In the genomic region with DNA sequence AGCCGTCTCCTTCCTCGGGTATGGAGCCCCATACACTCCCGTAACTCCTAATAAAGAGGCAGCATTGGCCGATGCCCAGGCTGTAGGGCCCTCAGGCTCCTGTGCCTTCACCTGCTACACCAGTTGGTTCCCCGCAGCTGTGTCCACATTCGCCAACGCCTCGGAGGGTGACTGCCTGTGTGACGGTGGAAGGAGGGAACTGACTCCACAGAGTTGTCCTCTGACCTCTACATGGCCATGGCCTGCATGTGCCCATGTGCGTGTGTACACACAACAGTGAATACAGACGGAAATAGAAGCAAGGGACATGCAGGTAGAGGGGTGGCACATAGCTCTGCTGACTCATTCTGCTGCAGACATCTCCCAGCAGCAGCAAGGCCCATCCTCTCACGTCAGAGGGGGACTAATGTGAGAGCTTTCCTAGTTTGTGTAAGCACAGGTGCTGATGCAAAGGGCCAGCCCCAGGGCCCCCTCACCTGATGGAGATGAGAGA, we compare ENCODE assay signal across 10 mouse cellular contexts. TPM values are rescaled to one million over a fixed set of nuclear protein-coding genes. Genes with fewer than 3 reads are reported as not detected.
DNase-seq lines count a peak whose midpoint lies in the region; ATAC-seq and TF ChIP-seq lines count a peak whose summit lies in the region.
"Had no signal": no experiment of that assay in that cellular context is flagged by ENCODE, and none has a peak within 500 bp of the region (broad histone marks: within the 10 kb centered on the region; RNA-seq: fewer than 3 reads in every experiment).

No protein-coding gene starts in this region.

- dilution Hi-C loops in CH12.LX (cut with MboI; ENCODE audit: extremely low pct_ligation_motif_present, extremely low pct_unique_long_range_greater_than_20kb, low sequenced_read_pairs) = no loop called here

- H3K27me3 ChIP-seq in forebrain, embryonic 15.5 days = no peaks in the 10 kb centered on the region
- H3K27me3 ChIP-seq in forebrain, embryonic 10.5 days (ENCODE audit: poor library complexity, severe bottlenecking) = no peaks in the 10 kb centered on the region
- H3K27me3 ChIP-seq in kidney, postnatal 0 days (ENCODE audit: insufficient read depth, low read length) = no peaks in the 10 kb centered on the region
- no peaks in the 10 kb centered on the region for H3K27me3 ChIP-seq in CH12.LX (replicated peaks)
- H3K27me3 ChIP-seq in limb, embryonic 10.5 days (ENCODE audit: low read depth, poor library complexity, severe bottlenecking) = no peaks in the 10 kb centered on the region
- H3K27me3 ChIP-seq: liver, embryonic 15.5 days had no signal

- H3K9ac ChIP-seq in forebrain, embryonic 15.5 days (replicated peaks) = no peak overlapping the region
- H3K9ac ChIP-seq in kidney, postnatal 0 days (ENCODE audit: low read depth, low read length) = no peak overlapping the region
- no peak overlapping the region for H3K9ac ChIP-seq in CH12.LX (ENCODE audit: insufficient read depth, low read depth)

- TF ChIP-seq CTCF in kidney, postnatal 0 days (IDR thresholded peaks at IDR 0.05; ENCODE audit: low read depth) = no peak
- no peak for TF ChIP-seq CTCF in CH12.LX (conservative IDR thresholded peaks at IDR 0.05 in 1 of 2, IDR thresholded peaks at IDR 0.05 in 1 of 2; ENCODE audit: low read depth in 2 of 2, low read length in 2 of 2)

- H3K4me2 ChIP-seq in forebrain, embryonic 15.5 days (replicated peaks) = no peak overlapping the region
- no peak overlapping the region for H3K4me2 ChIP-seq in kidney, postnatal 0 days (ENCODE audit: low read length)
- no peak overlapping the region for H3K4me2 ChIP-seq in CH12.LX (ENCODE audit: insufficient read depth, low read depth, poor library complexity, severe bottlenecking)

- no peaks in the 10 kb centered on the region for H3K9me3 ChIP-seq in forebrain, embryonic 15.5 days
- H3K9me3 ChIP-seq in forebrain, embryonic 10.5 days = no peaks in the 10 kb centered on the region
- no peaks in the 10 kb centered on the region for H3K9me3 ChIP-seq in kidney, postnatal 0 days (replicated peaks; ENCODE audit: low read length)
- H3K9me3 ChIP-seq in CH12.LX (replicated peaks; ENCODE audit: low read length) = no peaks in the 10 kb centered on the region
- H3K9me3 ChIP-seq in limb, embryonic 10.5 days (replicated peaks) = no peaks in the 10 kb centered on the region
- H3K9me3 ChIP-seq: liver, embryonic 15.5 days had no signal

- H3K79me2 ChIP-seq in CH12.LX (replicated peaks; ENCODE audit: control insufficient read depth, extremely low read depth, insufficient read depth, poor library complexity, severe bottlenecking) = no peaks in the 10 kb centered on the region

- TF ChIP-seq POLR2A in CH12.LX (IDR thresholded peaks at IDR 0.05; ENCODE audit: low read depth, low read length) = no peak

- no peak overlapping the region for H3K27ac ChIP-seq in forebrain, embryonic 15.5 days (replicated peaks)
- no peak overlapping the region for H3K27ac ChIP-seq in forebrain, embryonic 10.5 days
- no peak overlapping the region for H3K27ac ChIP-seq in kidney, postnatal 0 days
- peak overlapping the region; percentile 33 for H3K27ac ChIP-seq in CH12.LX (ENCODE audit: insufficient read depth, low read depth)
- 0 out of 2 replicates have a peak overlapping the region, but pooled peaks have one; percentile 50 for H3K27ac ChIP-seq in limb, embryonic 10.5 days

- H3K36me3 ChIP-seq in forebrain, embryonic 15.5 days = peaks cover 35% of the 10 kb centered on the region
- peaks cover 66% of the 10 kb centered on the region for H3K36me3 ChIP-seq in forebrain, embryonic 10.5 days (replicated peaks)
- peaks cover 22% of the 10 kb centered on the region for H3K36me3 ChIP-seq in kidney, postnatal 0 days (ENCODE audit: insufficient read depth, low read length)
- peaks cover 44 to 81% of the 10 kb centered on the region in 2 experiments for H3K36me3 ChIP-seq in CH12.LX (replicated peaks in 1 of 2; ENCODE audit: control insufficient read depth in 1 of 2, insufficient read depth in 1 of 2, low read length in 1 of 2)
- peaks cover 61% of the 10 kb centered on the region for H3K36me3 ChIP-seq in limb, embryonic 10.5 days

- H3K4me1 ChIP-seq in forebrain, embryonic 15.5 days = 0 out of 2 replicates have a peak, but pooled peaks cover 1% of the 10 kb centered on the region
- peaks cover 4% of the 10 kb centered on the region; the same call in 1 of the 2 replicates for H3K4me1 ChIP-seq in forebrain, embryonic 10.5 days
- no peaks in the 10 kb centered on the region for H3K4me1 ChIP-seq in kidney, postnatal 0 days (replicated peaks; ENCODE audit: insufficient read depth, low read length)
- H3K4me1 ChIP-seq in CH12.LX (ENCODE audit: control insufficient read depth in 1 of 2, insufficient read depth in 2 of 2) = peaks cover 6 to 49% of the 10 kb centered on the region in 2 experiments
- H3K4me1 ChIP-seq in limb, embryonic 10.5 days = peaks cover 7% of the 10 kb centered on the region

- no peak for TF ChIP-seq RAD21 in CH12.LX (IDR thresholded peaks at IDR 0.05; ENCODE audit: low read depth, low read length)

- 83% methylated on average over 12 of the region's 12 CpGs for WGBS in forebrain, embryonic 15.5 days
- 87% methylated on average over 12 of the region's 12 CpGs for WGBS in forebrain, embryonic 10.5 days
- 81% methylated on average over 12 of the region's 12 CpGs for WGBS in kidney, postnatal 0 days
- 89% methylated on average over 12 of the region's 12 CpGs for WGBS in limb, embryonic 10.5 days

- in situ Hi-C loops in CH12.LX (cut with MboI; ENCODE audit: low pct_ligation_motif_present, low pct_unique_long_range_greater_than_20kb, low sequenced_read_pairs) = loop anchor here (5.0 to 25.0 kb wide), 2 partner anchors 57 to 247 kb away; no protein-coding TSS in a partner anchor

- DNase-seq in forebrain, embryonic 10.5 days (ENCODE audit: extremely low spot score, low spot score) = no peak
- no peak for DNase-seq in kidney, postnatal 0 days (ENCODE audit: low spot score)
- DNase-seq in kidney, adult 18-20 months = no peak
- DNase-seq in CH12.LX (ENCODE audit: extremely low read depth) = peak; percentile 64
- DNase-seq in limb, embryonic 10.5 days (ENCODE audit: low spot score) = no peak
- no peak for DNase-seq in left cerebral cortex, adult 8-10 months (ENCODE audit: low spot score in 2 of 2)
- no peak for DNase-seq in testis, postnatal 10 days (ENCODE audit: low spot score)

- TF ChIP-seq EP300 in CH12.LX (IDR thresholded peaks at IDR 0.05; ENCODE audit: low read length) = no peak

- 0 out of 2 replicates have a peak, but pooled peaks have one; percentile 6 for ATAC-seq in forebrain, embryonic 15.5 days (replicated peaks)
- peak; percentile 8; the same call in 1 of the 2 replicates for ATAC-seq in kidney, postnatal 0 days (replicated peaks; ENCODE audit: low FRiP score, low read depth)

- no peak overlapping the region for H3K4me3 ChIP-seq in forebrain, embryonic 15.5 days
- no peak overlapping the region for H3K4me3 ChIP-seq in forebrain, embryonic 10.5 days
- no peak overlapping the region for H3K4me3 ChIP-seq in kidney, postnatal 0 days (replicated peaks; ENCODE audit: low read depth, low read length)
- H3K4me3 ChIP-seq in CH12.LX (replicated peaks in 1 of 3; ENCODE audit: low read depth in 2 of 3, low read length in 2 of 3, poor library complexity in 1 of 3) = peak overlapping the region in 1 of 3 experiments; percentile 19
- no peak overlapping the region for H3K4me3 ChIP-seq in limb, embryonic 10.5 days
- H3K4me3 ChIP-seq: liver, embryonic 15.5 days had no signal

RNA-seq across cellular contexts. Expression of gene Dcdc2b, which starts 4.9 kb away (rescaled TPM):
- polyA plus RNA-seq in forebrain, embryonic 15.5 days (2015; fragmentation: Nextera tagmentation; extraction: Ambion mirVana) = 3.5 and 3.7 TPM in 2 replicates
- polyA plus RNA-seq in forebrain, embryonic 10.5 days (2016; fragmentation: Nextera tagmentation; extraction: Ambion mirVana) = 2.0 and 2.2 TPM in 2 replicates
- 1.9 and 2.3 TPM in 2 replicates for polyA plus RNA-seq in kidney, postnatal 0 days (2015; fragmentation: Nextera tagmentation; extraction: Ambion mirVana)
- total RNA-seq in CH12.LX (2012; rRNA removed) (0.59 and 1.6 TPM in 2 replicates), CH12.LX (2014; rRNA removed) (not detected in 2 replicates)
- polyA plus RNA-seq in CH12.LX (2012; ENCODE audit: insufficient read length, low read depth) = 0.66 and 1.1 TPM in 2 replicates
- 1.7 and 1.8 TPM in 2 replicates for polyA plus RNA-seq in limb, embryonic 10.5 days (2016; fragmentation: Nextera tagmentation; extraction: Ambion mirVana)
- 1 to 10 TPM; 2.2 to 4.9 (median 3.9) TPM for total RNA-seq in left cerebral cortex, adult 8-10 months (2022)
- total RNA-seq: common myeloid progenitor, adult 5-6 weeks had no signal

RNA-seq across cellular contexts. Expression of gene Tmem234, which starts 8.7 kb away (rescaled TPM):
- polyA plus RNA-seq in forebrain, embryonic 15.5 days (2015; fragmentation: Nextera tagmentation; extraction: Ambion mirVana) = 160 and 165 TPM in 2 replicates
- 224 and 227 TPM in 2 replicates for polyA plus RNA-seq in forebrain, embryonic 10.5 days (2016; fragmentation: Nextera tagmentation; extraction: Ambion mirVana)
- polyA plus RNA-seq in kidney, postnatal 0 days (2015; fragmentation: Nextera tagmentation; extraction: Ambion mirVana) = 188 and 197 TPM in 2 replicates
- 111 and 121 TPM in 2 replicates for total RNA-seq in CH12.LX (2012; rRNA removed)
- total RNA-seq in CH12.LX (2014; rRNA removed) = 97.6 and 104 TPM in 2 replicates
- polyA plus RNA-seq in CH12.LX (2012; ENCODE audit: insufficient read length, low read depth) = 112 and 113 TPM in 2 replicates
- polyA plus RNA-seq in limb, embryonic 10.5 days (2016; fragmentation: Nextera tagmentation; extraction: Ambion mirVana) = 228 and 231 TPM in 2 replicates
- 10 to 100 TPM; 86.5 to 90.9 (median 89.3) TPM for total RNA-seq in left cerebral cortex, adult 8-10 months (2022)

RNA-seq across cellular contexts. Expression of gene Eif3i, which starts 8.7 kb away (rescaled TPM):
- polyA plus RNA-seq in forebrain, embryonic 15.5 days (2015; fragmentation: Nextera tagmentation; extraction: Ambion mirVana) = 223 and 225 TPM in 2 replicates
- polyA plus RNA-seq in forebrain, embryonic 10.5 days (2016; fragmentation: Nextera tagmentation; extraction: Ambion mirVana) = 298 and 315 TPM in 2 replicates
- 284 and 298 TPM in 2 replicates for polyA plus RNA-seq in kidney, postnatal 0 days (2015; fragmentation: Nextera tagmentation; extraction: Ambion mirVana)
- total RNA-seq in CH12.LX (2012; rRNA removed) (667 and 673 TPM in 2 replicates), CH12.LX (2014; rRNA removed) (702 and 753 TPM in 2 replicates)
- 418 and 446 TPM in 2 replicates for polyA plus RNA-seq in CH12.LX (2012; ENCODE audit: insufficient read length, low read depth)
- 322 and 358 TPM in 2 replicates for polyA plus RNA-seq in limb, embryonic 10.5 days (2016; fragmentation: Nextera tagmentation; extraction: Ambion mirVana)
- total RNA-seq in left cerebral cortex, adult 8-10 months (2022) = 100 to 1,000 TPM; 120 to 131 (median 124) TPM

RNA-seq across cellular contexts. Expression of gene Iqcc, which starts 9.7 kb away (rescaled TPM):
- polyA plus RNA-seq in forebrain, embryonic 15.5 days (2015; fragmentation: Nextera tagmentation; extraction: Ambion mirVana) = 31.4 and 32.5 TPM in 2 replicates
- polyA plus RNA-seq in forebrain, embryonic 10.5 days (2016; fragmentation: Nextera tagmentation; extraction: Ambion mirVana) = 30.4 and 34.8 TPM in 2 replicates
- 30.2 and 31.6 TPM in 2 replicates for polyA plus RNA-seq in kidney, postnatal 0 days (2015; fragmentation: Nextera tagmentation; extraction: Ambion mirVana)
- total RNA-seq in CH12.LX (2012; rRNA removed) = 24.3 and 27.0 TPM in 2 replicates
- 15.9 and 18.4 TPM in 2 replicates for total RNA-seq in CH12.LX (2014; rRNA removed)
- polyA plus RNA-seq in CH12.LX (2012; ENCODE audit: insufficient read length, low read depth) = 13.5 and 14.1 TPM in 2 replicates
- 30.2 and 34.7 TPM in 2 replicates for polyA plus RNA-seq in limb, embryonic 10.5 days (2016; fragmentation: Nextera tagmentation; extraction: Ambion mirVana)
- total RNA-seq in left cerebral cortex, adult 8-10 months (2022) = 10 to 100 TPM; 25.7 to 38.1 (median 32.2) TPM

RNA-seq across cellular contexts. Expression of gene Ccdc28b, which starts 14.6 kb away (rescaled TPM):
- 119 and 124 TPM in 2 replicates for polyA plus RNA-seq in forebrain, embryonic 15.5 days (2015; fragmentation: Nextera tagmentation; extraction: Ambion mirVana)
- polyA plus RNA-seq in forebrain, embryonic 10.5 days (2016; fragmentation: Nextera tagmentation; extraction: Ambion mirVana) = 43.9 and 47.1 TPM in 2 replicates
- 64.8 and 69.5 TPM in 2 replicates for polyA plus RNA-seq in kidney, postnatal 0 days (2015; fragmentation: Nextera tagmentation; extraction: Ambion mirVana)
- total RNA-seq in CH12.LX (2012; rRNA removed) = 24.0 and 24.2 TPM in 2 replicates
- 27.3 and 35.5 TPM in 2 replicates for total RNA-seq in CH12.LX (2014; rRNA removed)
- 26.6 and 28.0 TPM in 2 replicates for polyA plus RNA-seq in CH12.LX (2012; ENCODE audit: insufficient read length, low read depth)
- polyA plus RNA-seq in limb, embryonic 10.5 days (2016; fragmentation: Nextera tagmentation; extraction: Ambion mirVana) = 34.9 and 42.3 TPM in 2 replicates
- total RNA-seq in left cerebral cortex, adult 8-10 months (2022) = 10 to 100 TPM; 46.9 to 51.5 (median 49.4) TPM

Comparison
In these comparisons a context has a peak if more than half of its experiments do, and no peak if none do; other contexts are left out.
1. H3K27ac ChIP-seq: peak in CH12.LX (single experiment) and limb, embryonic 10.5 days (single experiment); none in forebrain, embryonic 15.5 days (single experiment), forebrain, embryonic 10.5 days (single experiment) and kidney, postnatal 0 days (single experiment).